Mouse (Mus musculus) small intestine, adult 2 months (tissue): ENCODE measurements around the gene Stox1.

Source experiments
- CTCF ChIP-seq: fragments of 200-500 bp; IDR thresholded peaks from 2 replicates; pipeline ENCODE4 v1.5.1; 2012; ENCODE audit warnings: low read depth, mild to moderate bottlenecking, control low read depth, inconsistent platforms, low read length, moderate library complexity, mixed read lengths; ENCODE audit not compliant: insufficient replicate concordance, insufficient read length; ENCODE audit errors: extremely low read depth
- POLR2A ChIP-seq: fragments of 200-500 bp; IDR thresholded peaks from 2 replicates; pipeline ENCODE4 v1.6.1; 2012; ENCODE audit warnings: low read depth, mild to moderate bottlenecking, control low read depth, inconsistent platforms, low read length, moderate library complexity

- TF ChIP-seq CTCF (no peak), POLR2A (no peak)
Observed at GRCm38 (mm10) chr10:62750781-62751180, 24.9 kb upstream of the Stox1 start.
